Mouse (Mus musculus) liver, postnatal 0 days (tissue): Measurements from ENCODE around the gene Pirb. TPM values are rescaled to one million over a fixed set of nuclear protein-coding genes. Genes with fewer than 3 reads are reported as not detected.
A peak's percentile ranks its signal among the peaks of the same experiment; 100 is the strongest.
"Not testable (repeated sequence)": the region's sequence is repeated elsewhere in the genome, so short reads cannot be mapped to it uniquely, and the experiment has no call there.

ENCODE experiments used
- ATAC-seq: fragments of 200-750 bp; cut with Nextera tagmentation; 2 replicates; pipeline ENCODE4 v1.8.0; 2017; ENCODE audit warnings: mild to moderate bottlenecking, moderate library complexity
- DNase-seq: peaks from one replicate; pipeline ENCODE4 v3.0.0-alpha.2; 2016
- H3K27ac ChIP-seq: fragments of 300-500 bp; sonication (generic); 2 replicates; pipeline ENCODE4 v1.5.1; 2014; ENCODE audit warnings: antibody characterized with exemption, moderate library complexity, mild to moderate bottlenecking, low read depth
- H3K27me3 ChIP-seq: fragments of 300-500 bp; sonication (generic); 2 replicates; pipeline ENCODE4 v1.6.1; 2014; ENCODE audit warnings: low read length, control low read depth, mixed read lengths; ENCODE audit not compliant: insufficient read depth
- H3K36me3 ChIP-seq: fragments of 300-500 bp; sonication (generic); replicated peaks from 2 replicates; pipeline ENCODE4 v1.6.1; 2014; ENCODE audit warnings: mild to moderate bottlenecking, control low read depth, low read length, moderate library complexity, mixed read lengths; ENCODE audit not compliant: insufficient read depth
- H3K4me1 ChIP-seq: fragments of 300-500 bp; sonication (generic); 2 replicates; pipeline ENCODE4 v1.6.1; 2014; ENCODE audit warnings: antibody characterized with exemption, mild to moderate bottlenecking, control low read depth; ENCODE audit not compliant: insufficient read depth
- H3K4me2 ChIP-seq: fragments of 300-500 bp; sonication (generic); 2 replicates; pipeline ENCODE4 v1.6.1; 2014; ENCODE audit warnings: low read depth, mild to moderate bottlenecking, low read length, moderate library complexity, mixed read lengths
- H3K4me3 ChIP-seq: fragments of 300-500 bp; sonication (generic); 2 replicates; pipeline ENCODE4 v1.5.1; 2014; ENCODE audit warnings: low read depth, low read length
- H3K9ac ChIP-seq: fragments of 300-500 bp; sonication (generic); replicated peaks from 2 replicates; pipeline ENCODE4 v1.6.1; 2014; ENCODE audit warnings: mild to moderate bottlenecking, moderate library complexity
- H3K9me3 ChIP-seq: fragments of 300-500 bp; sonication (generic); 2 replicates; pipeline ENCODE4 v1.6.1; 2016; ENCODE audit warnings: mild to moderate bottlenecking, control low read depth, low read length, mixed read lengths
- CTCF ChIP-seq: sonication (generic); IDR thresholded peaks from 2 replicates; pipeline ENCODE4 v1.5.1; 2016; ENCODE audit warnings: antibody characterized with exemption, low read depth
- EP300 ChIP-seq: IDR thresholded peaks from 2 replicates; pipeline ENCODE4 v1.6.1; 2016; ENCODE audit warnings: antibody characterized with exemption, low read depth, mild to moderate bottlenecking
- WGBS: fragments of 180-500 bp; shearing (Covaris S2); extraction: QIAGEN DNeasy Blood & Tissue Kit; methylation state at CpG from one replicate; pipeline ENCODE4 v1.1.7; 2014; ENCODE audit not compliant: insufficient replicate concordance; 5-methylcytosine and 5-hydroxymethylcytosine counted together
- polyA plus RNA-seq: library from polyadenylated mRNA; unstranded; fragments of >200 nt; fragmentation: Nextera tagmentation; extraction: Ambion mirVana; gene quantifications from 2 replicates; pipeline ENCODE4 v1.2.1, GENCODE M21; 2015

The Pirb gene
- polyA plus RNA-seq, 1 experiment from 2014 or later: 7.0 TPM

DNA sequence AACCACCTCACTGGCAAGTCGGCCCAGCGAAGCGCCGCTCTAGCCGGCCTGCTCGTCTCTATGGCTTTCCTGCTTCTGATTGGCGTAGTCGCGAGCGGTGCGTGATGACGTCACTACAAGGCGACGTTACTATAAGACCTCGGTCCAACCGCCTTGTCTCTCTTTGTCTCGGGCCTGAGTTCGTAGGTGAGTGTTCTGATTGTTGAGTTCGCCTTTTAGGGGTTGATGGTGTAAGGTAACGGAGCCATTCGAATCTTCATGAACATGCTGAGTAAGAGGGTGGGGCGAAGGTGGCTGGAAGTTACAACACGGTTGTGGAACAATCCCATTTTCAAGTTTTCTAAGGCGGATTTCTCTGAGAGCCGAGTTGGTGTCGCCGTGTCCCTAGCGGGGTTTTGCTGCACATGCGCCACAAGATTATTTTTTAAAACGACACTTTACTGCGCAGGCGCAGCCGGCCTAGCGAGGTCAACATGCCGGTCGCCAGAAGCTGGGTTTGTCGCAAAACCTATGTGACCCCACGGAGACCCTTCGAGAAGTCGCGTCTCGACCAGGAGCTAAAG lies 16.2 kb downstream of the Pirb start, which contains the start of gene Rps9:
Gene Rps9, plus strand, starts transcription at position 115 of the 563 bp plus-strand sequence.
- no peaks in the 10 kb centered on the region for H3K27me3 ChIP-seq
- whole genome bisulfite sequencing: 2% methylated on average over 42 of the region's 42 CpGs
- H3K4me2 ChIP-seq: peak within 1 kb of the TSS; percentile 82
- TF ChIP-seq CTCF (peak; percentile 30), EP300 (peak; percentile 72)
- H3K36me3 ChIP-seq: peaks cover 35% of the 10 kb centered on the region
- H3K4me3 ChIP-seq: peak within 1 kb of the TSS; percentile 74
- H3K9ac ChIP-seq: peak within 1 kb of the TSS; percentile 72
- no peaks in the 10 kb centered on the region for H3K9me3 ChIP-seq
- H3K27ac ChIP-seq: peak within 1 kb of the TSS; percentile 93
- peak; percentile 93 for ATAC-seq
- peak; percentile 96 for DNase-seq
- H3K4me1 ChIP-seq: peaks cover 11% of the 10 kb centered on the region

DNA sequence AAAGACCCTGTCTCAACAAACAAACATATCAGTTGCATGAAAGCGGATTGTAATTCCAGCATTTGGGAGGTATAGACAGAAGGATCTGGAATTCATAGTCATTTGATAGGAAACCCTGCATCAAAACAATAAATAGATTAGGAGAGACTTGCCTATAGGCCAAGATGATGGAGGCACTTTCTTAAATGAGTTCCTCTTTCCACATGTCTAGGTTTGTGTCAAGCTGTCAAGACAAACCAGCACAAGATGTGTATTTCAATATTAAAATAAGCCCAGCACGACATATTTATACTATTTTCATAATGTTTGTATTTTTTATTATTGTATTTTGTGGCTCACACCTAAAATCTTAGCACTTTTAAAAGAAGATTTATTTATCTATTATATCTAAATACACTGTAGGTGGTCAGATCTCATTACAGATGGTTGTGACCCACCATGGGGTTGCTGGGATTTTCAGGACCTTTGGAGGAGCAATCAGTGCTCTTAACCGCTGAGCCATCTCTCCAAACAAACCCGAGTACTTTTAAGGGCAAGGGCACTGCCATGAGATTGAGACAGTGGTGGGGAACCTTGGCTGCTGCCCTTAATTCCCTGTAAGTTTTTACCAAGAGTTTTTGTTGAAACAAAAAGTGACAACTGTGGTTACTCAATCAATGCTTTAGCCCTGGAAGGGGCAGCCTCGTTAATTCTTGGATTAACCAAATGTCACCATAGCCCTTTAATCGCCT lies 16.9 kb downstream of the Pirb start:
- Histone ChIP-seq H3K27me3 (no peaks in the 10 kb centered on the region), H3K4me3 (peak overlapping the region; percentile 74), H3K9me3 (no peaks in the 10 kb centered on the region), H3K36me3 (peaks cover 38% of the 10 kb centered on the region), H3K9ac (peak overlapping the region; percentile 42), H3K4me2 (peak overlapping the region; percentile 82), H3K4me1 (peaks cover 11% of the 10 kb centered on the region), H3K27ac (peak overlapping the region; percentile 93)
- no peak for TF ChIP-seq EP300
- TF ChIP-seq CTCF: no peak
- no peak for DNase-seq
- WGBS: 20% methylated on average over 6 of the region's 6 CpGs
- peak; percentile 28 for ATAC-seq

- TF ChIP-seq CTCF: no peak
- TF ChIP-seq EP300: no peak
- Histone ChIP-seq H3K9ac (no peak overlapping the region), H3K4me3 (no peak overlapping the region), H3K9me3 (no peaks in the 10 kb centered on the region), H3K27ac (no peak overlapping the region), H3K27me3 (no peaks in the 10 kb centered on the region), H3K4me2 (no peak overlapping the region), H3K36me3 (peaks cover 24% of the 10 kb centered on the region), H3K4me1 (peaks cover 5% of the 10 kb centered on the region; the same call in 1 of the 2 replicates)
- WGBS: 81% methylated on average over 6 of the region's 6 CpGs
- DNase-seq (no peak), ATAC-seq (no peak)
Observed at GRCm38 (mm10) chr7:3698471-3698870, 21.7 kb downstream of the Pirb start.

GRCm38 (mm10) chr7:3694949-3695305 lies 25.3 kb downstream of the Pirb start:
- H3K27me3 ChIP-seq, ATAC-seq, H3K9me3 ChIP-seq, DNase-seq: not testable (repeated sequence)
- peaks cover 19% of the 10 kb centered on the region for H3K4me1 ChIP-seq
- H3K4me3 ChIP-seq: peak overlapping the region; percentile 73
- H3K4me2 ChIP-seq: peak overlapping the region; percentile 93
- peaks cover 12% of the 10 kb centered on the region for H3K36me3 ChIP-seq
- H3K27ac ChIP-seq: peak overlapping the region; percentile 88
- peak overlapping the region; percentile 79 for H3K9ac ChIP-seq
- WGBS: 7% methylated on average over 9 of the region's 9 CpGs

- WGBS: 2% methylated on average over 40 of the region's 55 CpGs
Observed at GRCm38 (mm10) chr7:3694076-3694948, 25.9 kb downstream of the Pirb start.

DNA sequence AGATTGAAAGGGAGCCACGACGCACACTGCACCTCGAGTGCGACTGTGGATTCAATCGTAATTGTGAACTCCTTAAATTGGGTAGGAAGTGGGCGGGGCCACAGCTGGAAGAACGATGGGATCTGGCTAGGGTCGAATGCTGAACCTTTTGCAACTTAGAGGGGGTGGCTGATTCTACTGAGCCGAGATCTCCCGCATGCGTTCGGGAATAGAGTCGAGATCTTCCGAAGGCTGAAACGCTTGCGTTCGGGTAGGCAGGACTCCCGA lies 26.4 kb downstream of the Pirb start:
- under 1% methylated on average over 18 of the region's 18 CpGs for WGBS
- H3K27me3 ChIP-seq: no peaks in the 10 kb centered on the region

More at GRCm38 (mm10) chr7:3694076-3694948, 25.9 kb downstream of the Pirb start:
- DNase-seq: peak; percentile 78
- Histone ChIP-seq H3K27me3 (no peaks in the 10 kb centered on the region), H3K9ac (peak overlapping the region; percentile 79), H3K4me3 (peak overlapping the region; percentile 73), H3K36me3 (peaks cover 10% of the 10 kb centered on the region), H3K4me1 (peaks cover 19% of the 10 kb centered on the region), H3K27ac (peak overlapping the region; percentile 88), H3K9me3 (no peaks in the 10 kb centered on the region), H3K4me2 (peak overlapping the region; percentile 93)
- ATAC-seq: peak; percentile 49
- TF ChIP-seq CTCF (no peak), EP300 (no peak)

More for the DNA sequence above, 26.4 kb downstream of the Pirb start:
- TF ChIP-seq CTCF (no peak), EP300 (no peak)
- peak overlapping the region; percentile 93 for H3K4me2 ChIP-seq
- ATAC-seq (no peak; the same call in 1 of the 2 replicates), DNase-seq (no peak)
- peaks cover 10% of the 10 kb centered on the region for H3K36me3 ChIP-seq
- H3K4me1 ChIP-seq: peaks cover 19% of the 10 kb centered on the region
- peak overlapping the region; percentile 88 for H3K27ac ChIP-seq
- peak overlapping the region; percentile 73 for H3K4me3 ChIP-seq
- peak overlapping the region; percentile 79 for H3K9ac ChIP-seq
- H3K9me3 ChIP-seq: no peaks in the 10 kb centered on the region
